Mouse (Mus musculus) forebrain, embryonic 15.5 days (tissue): ENCODE measurements around the gene Ylpm1. TPM values are rescaled to one million over a fixed set of nuclear protein-coding genes. Genes with fewer than 3 reads are reported as not detected.

ENCODE experiments used
- ATAC-seq: fragments of 200-750 bp; cut with Nextera tagmentation; replicated peaks from 2 replicates; pipeline ENCODE4 v1.8.0; 2017; ENCODE audit warnings: mild to moderate bottlenecking, moderate TSS enrichment, moderate library complexity
- H3K27ac ChIP-seq: fragments of 300-500 bp; sonication (generic); replicated peaks from 2 replicates; pipeline ENCODE4 v1.5.1; 2015; ENCODE audit warnings: mild to moderate bottlenecking, inconsistent platforms
- H3K27me3 ChIP-seq: fragments of 300-500 bp; sonication (generic); 2 replicates; pipeline ENCODE4 v1.6.1; 2015; ENCODE audit warnings: inconsistent platforms
- H3K36me3 ChIP-seq: fragments of 300-500 bp; sonication (generic); 2 replicates; pipeline ENCODE4 v1.6.1; 2015; ENCODE audit warnings: mild to moderate bottlenecking, inconsistent platforms
- H3K4me1 ChIP-seq: fragments of 300-500 bp; sonication (generic); 2 replicates; pipeline ENCODE4 v1.6.1; 2015; ENCODE audit warnings: inconsistent platforms
- H3K4me2 ChIP-seq: fragments of 300-500 bp; sonication (generic); replicated peaks from 2 replicates; pipeline ENCODE4 v1.6.1; 2015; ENCODE audit warnings: mild to moderate bottlenecking, inconsistent platforms
- H3K4me3 ChIP-seq: fragments of 300-500 bp; sonication (generic); 2 replicates; pipeline ENCODE4 v1.5.1; 2015; ENCODE audit warnings: mild to moderate bottlenecking, inconsistent platforms
- H3K9ac ChIP-seq: fragments of 300-500 bp; sonication (generic); replicated peaks from 2 replicates; pipeline ENCODE4 v1.6.1; 2015; ENCODE audit warnings: mild to moderate bottlenecking, inconsistent platforms
- H3K9me3 ChIP-seq: fragments of 300-500 bp; sonication (generic); 2 replicates; pipeline ENCODE4 v1.6.1; 2016; ENCODE audit warnings: inconsistent platforms
- WGBS: fragments of 180-500 bp; shearing (Covaris S2); methylation state at CpG from one replicate; pipeline ENCODE4 v1.1.7; 2015; ENCODE audit warnings: mixed read lengths; 5-methylcytosine and 5-hydroxymethylcytosine counted together
- polyA plus RNA-seq: library from polyadenylated mRNA; unstranded; fragments of >200 nt; fragmentation: Nextera tagmentation; extraction: Ambion mirVana; gene quantifications from 2 replicates; pipeline ENCODE4 v1.2.1, GENCODE M21; 2015

Ylpm1 gene
- polyA plus RNA-seq, 1 experiment from 2014 or later, result 37.3 TPM

- 95% methylated on average over 1 of the region's 1 CpGs for WGBS
- H3K36me3 ChIP-seq, result peaks cover 2% of the 10 kb centered on the region; the same call in 1 of the 2 replicates
- no peak overlapping the region for H3K9ac ChIP-seq
- no peaks in the 10 kb centered on the region for H3K4me1 ChIP-seq
- no peak overlapping the region for H3K27ac ChIP-seq
- H3K9me3 ChIP-seq, result no peaks in the 10 kb centered on the region
- H3K4me3 ChIP-seq, result no peak overlapping the region
- H3K27me3 ChIP-seq, result no peaks in the 10 kb centered on the region
- no peak overlapping the region for H3K4me2 ChIP-seq
- ATAC-seq, result no peak
These were observed 25.9 kb downstream of the Ylpm1 start for GRCm38 (mm10) chr12:85022071-85022470.

GRCm38 (mm10) chr12:85032710-85033109, 36.6 kb downstream of the Ylpm1 start:
- H3K4me2 ChIP-seq, result no peak overlapping the region
- ATAC-seq, result no peak
- no peaks in the 10 kb centered on the region for H3K4me1 ChIP-seq
- 96% methylated on average over 2 of the region's 2 CpGs for WGBS
- H3K36me3 ChIP-seq, result peaks cover 31% of the 10 kb centered on the region
- H3K9me3 ChIP-seq, result no peaks in the 10 kb centered on the region
- no peaks in the 10 kb centered on the region for H3K27me3 ChIP-seq
- H3K27ac ChIP-seq, result no peak overlapping the region
- no peak overlapping the region for H3K4me3 ChIP-seq
- no peak overlapping the region for H3K9ac ChIP-seq

- Histone ChIP-seq H3K4me2 (no peak overlapping the region), H3K9ac (no peak overlapping the region), H3K4me3 (no peak overlapping the region), H3K36me3 (peaks cover 68% of the 10 kb centered on the region), H3K27me3 (no peaks in the 10 kb centered on the region), H3K4me1 (no peaks in the 10 kb centered on the region), H3K9me3 (no peaks in the 10 kb centered on the region), H3K27ac (no peak overlapping the region)
- ATAC-seq, result no peak
- 83% methylated on average over 6 of the region's 6 CpGs for WGBS
These were observed 55.1 kb downstream of the Ylpm1 start for GRCm38 (mm10) chr12:85051218-85051617.

- H3K4me3 ChIP-seq, result no peak overlapping the region
- H3K9ac ChIP-seq, result no peak overlapping the region
- no peaks in the 10 kb centered on the region for H3K9me3 ChIP-seq
- H3K27me3 ChIP-seq, result no peaks in the 10 kb centered on the region
- no peak overlapping the region for H3K4me2 ChIP-seq
- H3K36me3 ChIP-seq, result peaks cover 49% of the 10 kb centered on the region
- H3K4me1 ChIP-seq, result no peaks in the 10 kb centered on the region
- ATAC-seq, result no peak
- H3K27ac ChIP-seq, result no peak overlapping the region
These were observed 74.9 kb downstream of the Ylpm1 start for GRCm38 (mm10) chr12:85071043-85071442.

- 85% methylated on average over 3 of the region's 3 CpGs for WGBS
- no peak for ATAC-seq
- Histone ChIP-seq H3K4me2 (no peak overlapping the region), H3K27me3 (no peaks in the 10 kb centered on the region), H3K4me1 (no peaks in the 10 kb centered on the region), H3K4me3 (no peak overlapping the region), H3K9ac (no peak overlapping the region), H3K36me3 (peaks cover 14% of the 10 kb centered on the region), H3K27ac (no peak overlapping the region), H3K9me3 (no peaks in the 10 kb centered on the region)
These were observed 81.0 kb downstream of the Ylpm1 start for GRCm38 (mm10) chr12:85077100-85077499.

GRCm38 (mm10) chr12:85084257-85084656, 88.1 kb downstream of the Ylpm1 start:
- Histone ChIP-seq H3K4me3 (no peak overlapping the region), H3K27me3 (no peaks in the 10 kb centered on the region), H3K36me3 (peaks cover 23% of the 10 kb centered on the region), H3K27ac (no peak overlapping the region), H3K4me1 (no peaks in the 10 kb centered on the region), H3K9me3 (no peaks in the 10 kb centered on the region), H3K9ac (no peak overlapping the region), H3K4me2 (no peak overlapping the region)
- ATAC-seq, result no peak
- 95% methylated on average over 2 of the region's 2 CpGs for WGBS

GRCm38 (mm10) chr12:85084941-85085340, 88.8 kb downstream of the Ylpm1 start:
- no peaks in the 10 kb centered on the region for H3K9me3 ChIP-seq
- H3K4me2 ChIP-seq, result no peak overlapping the region
- H3K4me3 ChIP-seq, result no peak overlapping the region
- no peaks in the 10 kb centered on the region for H3K4me1 ChIP-seq
- 78% methylated on average over 4 of the region's 4 CpGs for WGBS
- no peaks in the 10 kb centered on the region for H3K27me3 ChIP-seq
- no peak overlapping the region for H3K27ac ChIP-seq
- peaks cover 26% of the 10 kb centered on the region for H3K36me3 ChIP-seq
- ATAC-seq, result no peak
- no peak overlapping the region for H3K9ac ChIP-seq

GRCm38 (mm10) chr12:85087845-85088244, 91.7 kb downstream of the Ylpm1 start:
- no peak for ATAC-seq
- Histone ChIP-seq H3K36me3 (peaks cover 26% of the 10 kb centered on the region), H3K27me3 (no peaks in the 10 kb centered on the region)

GRCm38 (mm10) chr12:85091190-85091589, 95.1 kb downstream of the Ylpm1 start:
- no peak for ATAC-seq
- no peak overlapping the region for H3K4me2 ChIP-seq
- H3K27me3 ChIP-seq, result no peaks in the 10 kb centered on the region
- no peak overlapping the region for H3K27ac ChIP-seq
- H3K4me3 ChIP-seq, result no peak overlapping the region
- peaks cover 26% of the 10 kb centered on the region for H3K36me3 ChIP-seq
- no peak overlapping the region for H3K9ac ChIP-seq
- 85% methylated on average over 3 of the region's 3 CpGs for WGBS
- H3K4me1 ChIP-seq, result peaks cover 5% of the 10 kb centered on the region; the same call in 1 of the 2 replicates
- no peaks in the 10 kb centered on the region for H3K9me3 ChIP-seq

More at GRCm38 (mm10) chr12:85087845-85088244, 91.7 kb downstream of the Ylpm1 start:
- no peak overlapping the region for H3K4me2 ChIP-seq
- H3K9me3 ChIP-seq, result no peaks in the 10 kb centered on the region
- WGBS, result 95% methylated on average over 12 of the region's 12 CpGs
- H3K4me3 ChIP-seq, result no peak overlapping the region
- no peak overlapping the region for H3K27ac ChIP-seq
- no peak overlapping the region for H3K9ac ChIP-seq
- no peaks in the 10 kb centered on the region for H3K4me1 ChIP-seq

GRCm38 (mm10) chr12:85092214-85092613, 96.1 kb downstream of the Ylpm1 start:
- Histone ChIP-seq H3K27me3 (no peaks in the 10 kb centered on the region), H3K4me1 (peaks cover 5% of the 10 kb centered on the region; the same call in 1 of the 2 replicates), H3K9me3 (no peaks in the 10 kb centered on the region), H3K9ac (no peak overlapping the region), H3K4me3 (no peak overlapping the region), H3K27ac (no peak overlapping the region), H3K4me2 (no peak overlapping the region), H3K36me3 (peaks cover 22% of the 10 kb centered on the region)
- no peak for ATAC-seq
- WGBS, result 8% methylated on average over 3 of the region's 3 CpGs

GRCm38 (mm10) chr12:85094010-85094409, 97.9 kb downstream of the Ylpm1 start:
- no peaks in the 10 kb centered on the region for H3K9me3 ChIP-seq
- H3K4me3 ChIP-seq, result no peak overlapping the region
- no peak overlapping the region for H3K4me2 ChIP-seq
- no peaks in the 10 kb centered on the region for H3K27me3 ChIP-seq
- peaks cover 5% of the 10 kb centered on the region; the same call in 1 of the 2 replicates for H3K4me1 ChIP-seq
- 46% methylated on average over 14 of the region's 14 CpGs for WGBS
- peaks cover 6% of the 10 kb centered on the region; the same call in 1 of the 2 replicates for H3K36me3 ChIP-seq
- H3K9ac ChIP-seq, result no peak overlapping the region
- H3K27ac ChIP-seq, result no peak overlapping the region
- peak; percentile 59 for ATAC-seq

GRCm38 (mm10) chr12:85094706-85095105, 98.6 kb downstream of the Ylpm1 start:
- Histone ChIP-seq H3K4me2 (no peak overlapping the region), H3K9me3 (no peaks in the 10 kb centered on the region), H3K27me3 (no peaks in the 10 kb centered on the region), H3K4me1 (peaks cover 5% of the 10 kb centered on the region; the same call in 1 of the 2 replicates), H3K4me3 (no peak overlapping the region), H3K27ac (no peak overlapping the region), H3K36me3 (no peaks in the 10 kb centered on the region), H3K9ac (no peak overlapping the region)
- ATAC-seq, result no peak
- 82% methylated on average over 10 of the region's 10 CpGs for WGBS

GRCm38 (mm10) chr12:85095146-85095545, 99.0 kb downstream of the Ylpm1 start:
- no peak overlapping the region for H3K27ac ChIP-seq
- no peak for ATAC-seq
- H3K4me2 ChIP-seq, result no peak overlapping the region
- H3K9me3 ChIP-seq, result no peaks in the 10 kb centered on the region
- no peak overlapping the region for H3K9ac ChIP-seq
- no peaks in the 10 kb centered on the region for H3K27me3 ChIP-seq
- WGBS, result 86% methylated on average over 11 of the region's 11 CpGs
- no peaks in the 10 kb centered on the region for H3K36me3 ChIP-seq
- H3K4me3 ChIP-seq, result no peak overlapping the region
- peaks cover 5% of the 10 kb centered on the region; the same call in 1 of the 2 replicates for H3K4me1 ChIP-seq
